Mouse (Mus musculus) cerebellum, adult 11 months (tissue): ENCODE measurements around the gene Gtpbp3.

Experiments used
- DNase-seq: peaks from one replicate; pipeline ENCODE4 v3.0.0; 2022

Gene Gtpbp3

GRCm38 (mm10) chr8:71470146-71470912 is 17.6 kb upstream of the Gtpbp3 start:
- DNase-seq, result peak; percentile 37

GRCm38 (mm10) chr8:71470913-71471255 is 17.0 kb upstream of the Gtpbp3 start:
- peak; percentile 28 for DNase-seq

- DNase-seq, result no peak
Observed at GRCm38 (mm10) chr8:71471861-71472260, 16.0 kb upstream of the Gtpbp3 start.

GRCm38 (mm10) chr8:71472601-71473386 is 15.1 kb upstream of the Gtpbp3 start:
- DNase-seq, result peak; percentile 6

GRCm38 (mm10) chr8:71474344-71474743 is 13.6 kb upstream of the Gtpbp3 start:
- no peak for DNase-seq

- peak; percentile 66 for DNase-seq
Observed at GRCm38 (mm10) chr8:71474785-71475701, 12.9 kb upstream of the Gtpbp3 start.

- no peak for DNase-seq
Observed at GRCm38 (mm10) chr8:71475702-71476075, 12.2 kb upstream of the Gtpbp3 start.

- DNase-seq, result peak; percentile 85
Observed at GRCm38 (mm10) chr8:71476099-71476940, 11.6 kb upstream of the Gtpbp3 start.

GRCm38 (mm10) chr8:71477196-71477845 is 10.6 kb upstream of the Gtpbp3 start:
- no peak for DNase-seq

GRCm38 (mm10) chr8:71478943-71479342 is 9.0 kb upstream of the Gtpbp3 start:
- DNase-seq, result no peak

GRCm38 (mm10) chr8:71483932-71484331 is 4.0 kb upstream of the Gtpbp3 start:
- no peak for DNase-seq

- no peak for DNase-seq
Observed at GRCm38 (mm10) chr8:71484736-71485135, 3.2 kb upstream of the Gtpbp3 start.

- DNase-seq, result peak; percentile 83
Observed at GRCm38 (mm10) chr8:71485142-71486135, 2.5 kb upstream of the Gtpbp3 start, which contains the start of gene Ano8. Gene Ano8, minus strand, starts transcription at chr8:71485963.

- no peak for DNase-seq
Observed at GRCm38 (mm10) chr8:71486136-71486529, 1.8 kb upstream of the Gtpbp3 start.

GRCm38 (mm10) chr8:71488454-71488853 is 551 bp downstream of the Gtpbp3 start:
- peak; percentile 82 for DNase-seq

GRCm38 (mm10) chr8:71495039-71495438 is 7.1 kb downstream of the Gtpbp3 start:
- DNase-seq, result peak; percentile 84

GRCm38 (mm10) chr8:71495811-71496210 is 7.9 kb downstream of the Gtpbp3 start:
- DNase-seq, result peak; percentile 26

- DNase-seq, result peak; percentile 67
Observed at GRCm38 (mm10) chr8:71496481-71496880, 8.6 kb downstream of the Gtpbp3 start.

GRCm38 (mm10) chr8:71497077-71497645 is 9.3 kb downstream of the Gtpbp3 start:
- peak; percentile 24 for DNase-seq
